Mouse (Mus musculus): Measurements from ENCODE around the gene Hoxd13.

Gene Hoxd13

DNA sequence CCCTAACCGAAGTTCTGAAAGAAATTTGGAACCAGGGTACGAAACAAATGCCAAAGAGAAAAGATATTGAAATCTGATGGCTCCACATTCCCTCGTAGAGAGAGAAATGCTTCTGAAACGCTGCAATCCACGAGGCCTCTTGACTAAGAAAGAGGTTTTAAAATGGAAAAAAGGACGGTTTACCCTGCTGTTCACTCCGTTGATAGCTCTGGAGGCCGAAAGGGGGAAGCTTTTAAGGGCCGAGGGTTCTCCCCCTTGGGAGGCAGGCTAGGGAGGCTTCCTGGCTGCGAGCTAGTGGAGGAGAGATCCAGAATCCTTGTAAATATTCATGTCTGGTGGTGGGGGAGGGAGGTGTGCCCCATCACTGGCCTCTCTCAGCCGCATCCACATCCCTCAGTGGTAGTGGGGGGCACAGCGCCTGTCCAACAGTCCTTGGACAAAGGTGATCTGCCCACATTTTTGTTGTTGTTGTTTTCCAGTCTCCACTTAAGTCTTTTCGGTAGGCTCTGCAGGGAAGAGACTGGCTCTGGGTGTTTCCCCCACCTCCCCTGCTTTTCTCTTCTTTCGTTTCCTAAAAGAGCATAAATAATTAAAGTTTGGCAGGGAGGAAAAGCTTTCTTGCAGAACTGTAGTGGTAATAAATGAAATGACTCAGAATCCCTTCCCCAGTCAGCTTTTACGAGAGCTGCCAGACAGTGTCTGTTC is 10.9 kb downstream of the Hoxd13 start, which contains the start of gene Hoxd11:
Hoxd11 (plus strand) TSS at position 667 of the 705 bp plus-strand sequence.
- in situ Hi-C loops (cut with MboI, MseI): no loop called here

DNA sequence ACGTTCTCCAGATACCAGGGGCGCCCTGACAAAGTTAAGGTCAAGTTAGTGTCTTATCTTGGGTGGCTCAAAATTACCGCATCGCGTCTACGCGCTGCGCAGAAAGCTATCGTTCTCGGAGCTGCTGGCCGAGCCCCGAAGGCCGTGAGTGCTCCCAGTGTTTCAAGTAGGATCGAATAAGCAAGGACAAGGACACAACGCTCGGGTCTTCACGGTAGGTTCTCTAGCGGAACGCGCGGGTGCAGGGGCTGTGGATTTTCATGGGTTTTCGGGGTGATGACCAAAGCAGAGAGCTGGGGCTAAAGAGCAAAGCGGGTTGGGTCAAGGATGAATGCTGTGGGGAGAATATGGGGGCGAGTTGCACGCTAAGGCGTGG is 11.5 kb downstream of the Hoxd13 start:
- in situ Hi-C loops (cut with MboI, MseI): no loop called here

DNA sequence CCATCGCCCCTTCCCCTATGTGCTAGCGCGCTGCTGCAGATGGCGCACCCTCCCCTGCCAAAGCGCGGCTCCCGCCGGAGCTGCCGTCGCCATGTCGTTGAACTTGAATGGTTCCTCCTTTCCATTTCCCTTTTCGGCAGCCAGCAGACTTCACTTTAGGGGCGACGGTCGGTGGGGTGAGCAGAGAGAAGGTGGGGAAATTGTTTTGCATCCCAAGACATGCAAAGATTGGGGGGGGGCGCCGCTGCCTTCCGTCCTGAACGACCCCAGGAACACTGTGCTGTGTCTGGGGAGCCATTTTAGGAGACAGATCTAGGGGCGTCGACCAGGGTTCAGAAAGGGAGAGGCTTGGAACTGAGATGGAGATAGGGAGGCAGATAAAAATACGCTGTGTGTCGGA is 11.9 kb downstream of the Hoxd13 start:
- in situ Hi-C loops (cut with MboI, MseI): loop anchor here (10.0 kb wide), 1 partner anchor 1095 kb away; the partner anchor contains the start of gene Chrna1

- in situ Hi-C loops (cut with MboI, MseI): loop anchor here (10.0 kb wide), 1 partner anchor 1096 kb away; the partner anchor contains the start of gene Chrna1
Observed at GRCm38 (mm10) chr2:74680561-74681398, 12.7 kb downstream of the Hoxd13 start.

GRCm38 (mm10) chr2:74681594-74682531 is 13.8 kb downstream of the Hoxd13 start:
- in situ Hi-C loops (cut with MboI, MseI): loop anchor here (10.0 kb wide), 1 partner anchor 1097 kb away; the partner anchor contains the start of gene Chrna1

DNA sequence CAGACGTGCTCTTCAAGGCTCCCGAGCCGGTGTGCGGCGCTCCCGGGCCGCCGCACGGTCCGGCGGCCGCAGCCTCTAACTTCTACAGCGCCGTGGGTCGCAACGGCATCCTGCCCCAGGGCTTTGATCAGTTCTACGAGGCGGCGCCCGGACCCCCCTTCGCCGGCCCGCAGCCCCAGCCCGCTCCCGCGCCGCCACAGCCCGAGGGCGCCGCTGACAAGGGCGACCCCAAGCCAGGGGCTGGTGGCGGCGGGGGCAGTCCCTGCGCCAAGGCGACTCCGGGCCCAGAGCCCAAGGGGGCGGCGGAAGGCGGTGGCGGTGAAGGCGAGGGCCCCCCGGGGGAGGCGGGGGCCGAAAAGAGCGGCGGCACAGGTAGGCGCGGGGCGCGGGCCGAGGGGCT is 14.7 kb downstream of the Hoxd13 start:
- in situ Hi-C loops (cut with MboI, MseI): loop anchor here (10.0 kb wide), 1 partner anchor 1098 kb away; the partner anchor contains the start of gene Chrna1

DNA sequence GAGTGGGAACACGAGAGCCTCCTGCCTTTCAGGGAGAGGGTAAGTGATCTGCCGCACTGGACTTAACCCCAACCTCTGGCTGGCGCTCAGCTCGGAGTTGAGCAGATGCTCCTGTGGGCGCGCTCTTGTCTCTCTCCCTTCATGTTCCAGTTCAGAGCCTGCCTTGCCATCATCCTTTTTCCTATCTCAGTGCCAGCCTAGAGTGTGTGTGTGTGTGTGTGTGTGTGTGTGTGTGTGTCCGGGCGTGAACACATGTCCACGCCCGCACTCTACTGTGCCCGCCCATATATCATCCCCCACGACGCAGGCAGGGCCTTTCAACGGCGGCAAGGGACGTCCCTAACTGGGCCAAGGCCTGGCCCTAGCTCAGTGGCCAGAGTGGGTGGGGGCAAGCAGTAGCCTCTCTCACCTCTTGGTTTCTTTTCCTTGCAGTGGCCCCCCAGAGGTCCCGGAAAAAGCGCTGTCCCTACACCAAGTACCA is 15.4 kb downstream of the Hoxd13 start:
- in situ Hi-C loops (cut with MboI, MseI): loop anchor here (10.0 kb wide), 1 partner anchor 1099 kb away; the partner anchor contains the start of gene Chrna1

- in situ Hi-C loops (cut with MboI, MseI): loop anchor here (10.0 kb wide), 1 partner anchor 1099 kb away; the partner anchor contains the start of gene Chrna1
Observed at GRCm38 (mm10) chr2:74684106-74684505, 16.0 kb downstream of the Hoxd13 start.

GRCm38 (mm10) chr2:74685059-74685603 is 17.0 kb downstream of the Hoxd13 start:
- in situ Hi-C loops (cut with MboI, MseI): loop anchor here (10.0 kb wide), 1 partner anchor 1100 kb away; the partner anchor contains the start of gene Chrna1

DNA sequence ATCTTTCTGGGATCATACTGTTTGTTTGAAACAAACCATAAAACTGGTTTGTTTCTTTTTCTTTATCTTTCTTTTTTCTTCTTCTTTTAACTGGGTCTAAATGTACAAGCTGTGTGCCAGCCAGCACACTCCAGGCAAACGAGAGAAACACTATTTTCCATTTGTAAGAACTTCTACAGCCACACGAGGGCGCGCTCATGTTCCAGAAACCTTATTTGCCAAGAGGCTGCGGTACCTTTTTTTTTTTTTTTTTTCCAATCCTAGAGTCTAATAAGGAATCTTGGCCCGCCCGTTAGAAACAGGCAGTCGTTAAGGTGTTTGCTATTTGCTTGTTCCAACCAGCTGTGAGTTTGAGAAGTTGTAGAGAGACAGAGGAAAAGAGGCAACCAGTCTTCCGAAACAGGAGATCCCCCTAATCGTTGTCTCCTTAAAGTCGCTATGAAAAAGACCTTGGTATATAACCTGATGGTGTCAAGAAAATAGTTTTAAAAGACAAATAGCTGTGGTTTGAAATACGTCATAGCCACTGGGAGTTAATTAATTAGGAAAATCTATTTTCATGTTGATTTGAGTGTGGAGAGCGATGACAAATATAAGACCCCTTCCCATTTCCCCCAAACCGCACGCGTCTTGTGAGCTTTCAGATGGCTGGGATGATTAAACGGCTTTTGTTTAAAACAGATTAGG is 18.3 kb downstream of the Hoxd13 start:
- in situ Hi-C loops (cut with MboI, MseI): loop anchor here (10.0 kb wide), 1 partner anchor 1102 kb away; the partner anchor contains the start of gene Chrna1

- in situ Hi-C loops (cut with MboI, MseI): loop anchor here (10.0 kb wide), 1 partner anchor 1102 kb away; the partner anchor contains the start of gene Chrna1
Observed at GRCm38 (mm10) chr2:74686988-74687697, 19.0 kb downstream of the Hoxd13 start.

- in situ Hi-C loops (cut with MboI, MseI): loop anchor here (10.0 kb wide), 1 partner anchor 1103 kb away; the partner anchor contains the start of gene Chrna1
Observed at GRCm38 (mm10) chr2:74687698-74688555, 19.8 kb downstream of the Hoxd13 start.

DNA sequence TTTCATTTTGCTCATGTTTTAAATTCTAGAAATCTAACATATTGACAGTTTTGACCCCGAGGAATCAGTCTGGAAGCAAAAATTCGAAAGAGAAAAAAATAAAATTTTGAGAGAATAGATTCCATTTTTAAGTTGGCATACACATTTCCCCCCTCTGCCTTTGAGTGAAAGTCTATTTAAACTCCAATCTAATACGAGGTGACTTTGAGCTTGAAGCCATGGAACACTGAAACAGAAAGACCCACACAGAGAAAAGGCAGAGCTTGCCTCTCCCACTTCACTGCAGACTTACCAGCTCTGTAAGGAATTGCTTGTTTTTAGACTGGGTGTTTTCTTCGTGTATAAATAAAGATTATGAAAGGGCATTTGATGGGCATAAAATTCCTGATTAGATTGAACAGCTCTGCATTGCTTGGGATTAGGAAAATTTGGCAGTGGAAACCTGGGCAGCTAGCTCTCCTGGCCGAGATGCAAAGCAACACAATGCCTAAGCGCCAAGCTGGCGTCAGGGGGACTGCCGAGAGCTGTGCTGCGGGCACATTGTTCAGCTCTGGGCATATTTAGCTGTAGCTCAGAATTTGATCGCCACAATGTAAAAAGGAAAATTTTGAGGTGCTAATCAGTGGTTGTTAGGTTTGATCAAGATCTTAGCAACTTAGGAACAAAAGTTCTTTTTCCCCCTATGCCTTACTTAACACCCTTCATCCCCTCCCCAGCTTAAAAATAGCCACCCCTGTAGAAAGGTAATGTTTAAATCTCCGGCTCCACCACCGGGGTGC is 20.9 kb downstream of the Hoxd13 start:
- in situ Hi-C loops (cut with MboI, MseI): loop anchor here (10.0 kb wide), 1 partner anchor 1104 kb away; the partner anchor contains the start of gene Chrna1

DNA sequence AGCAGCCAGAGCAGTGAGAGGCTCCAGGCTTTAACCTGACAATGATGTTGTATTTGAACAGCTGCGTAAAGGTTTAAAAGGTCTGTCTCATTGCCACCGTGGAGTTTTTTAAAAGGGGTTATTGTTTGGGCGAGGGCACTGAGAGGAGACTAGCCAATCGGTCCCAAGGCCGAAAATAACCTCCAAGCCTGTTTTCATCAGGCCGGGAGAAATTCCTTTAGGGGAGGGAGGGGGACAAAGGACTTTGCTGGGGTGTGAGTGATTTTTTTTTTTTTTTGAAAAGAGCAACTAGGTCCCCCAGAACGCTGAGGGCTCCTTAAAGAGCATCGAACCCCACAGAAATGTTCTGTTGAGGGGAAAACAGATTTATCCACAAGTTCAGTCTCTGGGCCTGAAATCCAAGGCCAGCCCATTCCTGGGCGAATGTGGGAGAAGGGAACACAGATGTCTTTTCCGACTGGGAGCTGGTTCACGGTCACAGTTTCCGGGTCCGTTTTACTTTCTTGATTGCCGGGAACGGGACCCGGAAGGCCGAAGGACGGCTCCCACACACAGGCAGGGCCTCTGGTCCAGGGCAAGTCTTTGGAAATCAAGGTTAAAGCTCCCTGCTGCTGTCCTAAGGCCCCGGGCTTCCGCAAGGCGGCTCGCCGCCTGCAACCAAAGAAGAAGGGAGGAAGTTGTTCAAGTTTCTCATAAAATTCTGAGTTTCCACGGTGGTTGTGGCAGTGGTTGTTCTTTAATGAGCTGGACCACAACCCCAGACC is 21.6 kb downstream of the Hoxd13 start:
- in situ Hi-C loops (cut with MboI, MseI): loop anchor here (5.0 to 10.0 kb wide), 3 partner anchors 48 to 1105 kb away; partner anchors contain the start of gene Chrna1

DNA sequence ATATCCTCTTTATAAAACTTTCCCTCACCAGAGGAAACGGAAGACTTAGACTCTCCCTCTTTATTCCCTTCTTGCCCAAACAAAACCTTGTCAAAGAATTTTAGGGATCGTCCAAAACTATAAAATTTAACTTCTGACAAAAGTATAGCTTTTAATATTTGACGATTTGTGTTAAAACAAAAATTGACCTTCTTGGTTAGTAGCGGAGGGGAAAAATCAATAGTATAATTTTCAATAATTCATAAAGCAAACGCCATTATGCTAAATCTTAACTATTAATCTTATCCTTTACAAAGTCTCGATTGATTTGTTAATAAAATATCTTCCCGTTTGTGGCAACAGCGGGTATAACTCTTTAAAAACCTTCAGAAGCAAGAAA is 22.2 kb downstream of the Hoxd13 start:
- in situ Hi-C loops (cut with MboI, MseI): loop anchor here (5.0 to 10.0 kb wide), 2 partner anchors 47 to 904 kb away; no protein-coding TSS in a partner anchor

Measured in T-helper 1 cell (primary cell).